Mouse (Mus musculus) erythroblast, embryonic 14.5 days (primary cell): ENCODE data around the gene Vmn2r47. TPM values are rescaled to one million over a fixed set of nuclear protein-coding genes. Genes with fewer than 3 reads are reported as not detected.
"Not testable (repeated sequence)": the region's sequence is repeated elsewhere in the genome, so short reads cannot be mapped to it uniquely, and the experiment has no call there.

Source experiments
- H3K27me3 ChIP-seq: 2 replicates; pipeline ENCODE4 v1.6.1; 2012; ENCODE audit warnings: inconsistent platforms; ENCODE audit not compliant: control insufficient read depth
- H3K36me3 ChIP-seq: 2 replicates; pipeline ENCODE4 v1.6.1; 2012; ENCODE audit warnings: mild to moderate bottlenecking, inconsistent platforms; ENCODE audit not compliant: control insufficient read depth
- H3K4me1 ChIP-seq: 2 replicates; pipeline ENCODE4 v1.6.1; 2012; ENCODE audit warnings: inconsistent platforms; ENCODE audit not compliant: control insufficient read depth
- H3K4me3 ChIP-seq: replicated peaks from 2 replicates; pipeline ENCODE3; 2012; ENCODE audit warnings: moderate library complexity, mild to moderate bottlenecking, inconsistent platforms
- H3K9me3 ChIP-seq: 2 replicates; pipeline ENCODE4 v1.6.1; 2012; ENCODE audit warnings: low read length, inconsistent platforms, mixed read lengths; ENCODE audit not compliant: control insufficient read depth
- polyA plus RNA-seq: library from polyadenylated mRNA; stranded (reverse); fragments of >175 nt; gene quantifications from 2 replicates; pipeline ENCODE4 v1.2.3, GENCODE M21; 2012

Vmn2r47 gene
- polyA plus RNA-seq, result not detected in 2 replicates

DNA sequence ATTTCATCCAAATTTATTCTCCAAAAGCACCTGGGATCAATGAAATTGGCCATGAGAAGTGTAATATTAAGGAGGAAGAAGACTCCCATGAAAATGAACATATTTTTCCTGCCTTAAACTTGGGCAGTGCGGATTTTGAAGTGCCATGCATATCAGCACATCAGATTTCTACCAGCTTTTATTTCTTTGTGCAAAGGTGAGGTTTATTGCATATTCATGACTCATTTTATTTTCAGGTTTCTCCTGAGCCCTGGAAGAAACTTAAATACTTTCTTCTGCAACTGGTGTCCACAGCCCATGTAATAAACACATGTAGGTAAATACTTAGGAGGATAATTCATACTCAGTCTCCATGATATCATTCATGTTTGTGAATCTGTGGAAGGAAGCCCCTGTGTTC, at the start of gene Vmn2r47:
Vmn2r47 (minus strand) TSS at position 101 of the 400 bp plus-strand sequence.
- H3K4me1 ChIP-seq, H3K27me3 ChIP-seq, H3K4me3 ChIP-seq, H3K9me3 ChIP-seq, H3K36me3 ChIP-seq: not testable (repeated sequence)

DNA sequence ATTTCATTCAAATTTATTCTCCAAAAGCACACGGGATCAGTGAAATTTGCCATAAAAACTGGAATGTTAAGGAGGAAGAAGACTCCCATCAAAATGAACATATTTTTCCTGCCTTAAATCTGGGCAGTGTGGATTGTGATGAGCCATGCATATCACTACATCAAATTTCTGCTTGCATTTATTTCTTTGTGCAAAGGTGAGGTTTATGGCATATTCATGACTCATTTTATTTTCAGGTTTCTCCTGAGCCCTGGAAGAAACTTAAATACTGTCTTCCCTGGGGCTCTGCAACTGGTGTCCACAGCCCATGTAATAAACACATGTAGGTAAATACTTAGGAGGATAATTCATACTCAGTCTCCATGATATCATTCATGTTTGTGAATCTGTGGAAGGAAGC, 70.7 kb downstream of the Vmn2r47 start, which contains the start of gene Vmn2r46:
Vmn2r46 (minus strand) TSS at position 101 of the 400 bp plus-strand sequence.
- not testable (repeated sequence) for H3K27me3 ChIP-seq

More for the DNA sequence above, 70.7 kb downstream of the Vmn2r47 start, which contains the start of gene Vmn2r46:
- not testable (repeated sequence) for H3K36me3 ChIP-seq, H3K4me1 ChIP-seq, H3K9me3 ChIP-seq, H3K4me3 ChIP-seq

Other genes starting within 250 kb of the Vmn2r47 start
- gene Vmn2r46, start 70.8 kb downstream of the Vmn2r47 start, polyA plus RNA-seq, result not detected in 2 replicates
- gene Vmn2r48, start 112.3 kb upstream of the Vmn2r47 start, polyA plus RNA-seq, result not detected in 2 replicates
- not detected in 2 replicates for gene Vmn2r49, start 150.9 kb upstream of the Vmn2r47 start, polyA plus RNA-seq
- gene Vmn2r50, start 212.0 kb upstream of the Vmn2r47 start, polyA plus RNA-seq, result not detected in 2 replicates